Mouse (Mus musculus) lung, postnatal 36 days (tissue): ENCODE results near the gene Cd2bp2.
A peak's percentile ranks its signal among the peaks of the same experiment; 100 is the strongest.

ENCODE experiments used
- DNase-seq: peaks from one replicate; pipeline ENCODE4 v3.0.0; 2022; ENCODE audit warnings: mixed read lengths

The Cd2bp2 gene

DNA sequence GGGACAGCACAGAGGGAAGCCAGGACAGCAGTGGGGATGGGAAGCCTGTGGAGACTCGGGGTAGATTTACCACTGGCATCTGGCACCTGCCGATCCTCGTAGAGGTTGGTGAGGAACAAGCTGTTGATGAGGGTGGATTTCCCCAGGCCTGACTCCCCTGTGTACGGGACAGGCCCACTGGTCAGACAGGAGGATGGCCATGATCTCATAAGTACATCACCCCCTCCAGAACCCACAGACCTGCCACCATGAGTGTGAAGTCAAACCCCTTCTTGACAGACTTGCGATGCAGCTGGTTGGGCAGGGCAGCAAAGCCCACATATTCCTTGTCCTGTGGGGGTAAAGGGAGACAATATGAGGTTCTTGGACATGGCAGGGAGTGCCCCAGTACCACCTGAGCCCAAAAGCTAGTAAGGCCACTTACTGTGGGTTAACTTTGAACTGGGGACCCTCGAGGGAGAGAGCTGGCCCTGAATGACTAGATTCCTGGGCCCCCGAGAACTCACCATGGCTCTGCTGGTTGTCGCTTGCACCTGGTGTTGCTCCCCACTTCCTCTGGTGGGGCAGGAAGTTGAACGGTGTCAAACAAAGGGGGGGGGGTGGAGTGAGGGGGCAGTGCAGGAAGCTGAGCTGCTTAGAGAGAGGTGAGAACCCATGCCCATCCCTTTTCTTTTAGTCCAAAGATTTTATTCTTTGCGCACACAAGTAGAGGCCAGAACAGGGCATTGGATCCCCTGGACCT lies 22.2 kb upstream of the Cd2bp2 start:
- no peak for DNase-seq

DNA sequence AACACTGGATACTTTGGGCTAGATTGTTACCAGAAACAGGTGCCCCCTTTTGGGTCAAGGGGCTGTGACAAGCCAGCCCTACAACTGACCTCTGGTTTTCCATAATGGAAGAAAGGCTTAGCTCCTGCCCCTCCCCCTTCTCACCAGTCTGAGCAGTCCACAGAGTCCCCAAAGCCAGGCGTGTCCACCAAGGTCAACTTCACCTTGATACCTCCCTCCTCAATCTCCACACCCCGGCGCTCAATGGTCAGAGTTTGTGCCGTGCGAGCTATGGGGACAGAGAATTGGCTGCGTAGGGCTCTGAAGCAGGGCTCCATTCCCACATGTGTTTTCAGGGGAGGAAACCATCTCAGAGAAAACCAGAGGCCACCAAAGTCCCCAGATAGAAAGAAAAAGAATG lies 21.6 kb upstream of the Cd2bp2 start:
- DNase-seq: no peak

DNA sequence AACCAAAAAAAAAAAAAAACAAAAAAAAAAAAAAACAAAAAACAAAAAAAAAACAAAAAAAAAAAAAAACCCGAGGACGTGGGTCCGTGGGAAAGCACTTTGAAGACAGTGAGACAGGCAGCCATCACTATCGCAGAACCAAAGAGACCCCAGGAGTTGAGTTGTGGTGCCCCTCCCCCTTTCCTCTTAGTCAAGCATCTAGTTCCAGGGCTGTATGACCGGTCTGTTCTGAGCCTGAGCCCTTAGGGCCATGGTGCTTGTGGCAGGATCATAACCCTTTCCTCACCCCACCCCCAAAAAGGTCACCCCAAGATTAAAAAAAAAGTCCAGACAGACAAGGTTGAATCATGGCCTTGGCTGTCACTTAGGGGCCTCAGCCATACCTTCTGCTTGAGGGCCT lies 20.5 kb upstream of the Cd2bp2 start:
- no peak for DNase-seq

DNA sequence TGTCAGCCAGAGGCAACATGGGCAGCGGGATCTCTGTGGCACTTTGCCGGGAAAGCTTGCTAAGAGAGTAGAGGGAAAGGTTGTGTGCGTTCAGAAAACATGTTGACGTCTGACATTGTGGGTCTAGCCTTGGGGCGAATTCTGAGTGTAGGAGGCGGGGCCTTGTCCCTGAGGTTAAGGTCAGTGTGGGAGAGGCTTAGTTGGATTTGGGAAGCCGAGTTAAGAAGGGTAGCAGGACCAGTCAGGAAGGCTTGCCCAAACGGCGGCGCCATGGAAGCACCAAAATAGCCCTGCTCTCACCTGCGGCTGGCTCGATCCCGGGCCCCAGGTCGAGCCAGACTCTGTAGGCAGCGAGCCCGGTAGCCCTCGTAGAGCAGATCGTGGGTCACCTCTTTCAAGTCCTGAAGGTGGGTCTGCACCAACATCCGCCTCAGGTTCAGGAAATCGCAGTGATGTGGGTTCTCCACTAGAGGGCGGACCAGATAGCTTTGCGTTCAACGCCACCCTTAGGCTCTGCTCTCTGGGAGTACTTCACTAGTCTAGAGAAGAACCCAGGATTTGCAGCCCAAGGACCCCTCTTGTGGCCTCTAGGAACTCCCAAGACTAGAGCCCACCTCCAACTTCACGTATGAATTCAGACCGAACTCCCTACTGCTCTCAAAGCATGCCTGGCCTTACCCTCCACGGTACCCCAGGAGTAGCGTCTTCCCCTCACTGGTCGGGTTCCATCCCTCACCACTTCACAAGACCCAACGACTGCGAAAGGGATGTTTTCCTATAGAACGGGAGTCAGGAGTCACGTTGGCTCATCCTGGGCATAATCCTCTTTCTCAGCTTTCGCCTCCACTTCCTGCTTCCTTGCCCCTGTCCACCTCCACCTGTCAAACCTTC lies 19.4 kb upstream of the Cd2bp2 start:
- peak; percentile 77 for DNase-seq

DNA sequence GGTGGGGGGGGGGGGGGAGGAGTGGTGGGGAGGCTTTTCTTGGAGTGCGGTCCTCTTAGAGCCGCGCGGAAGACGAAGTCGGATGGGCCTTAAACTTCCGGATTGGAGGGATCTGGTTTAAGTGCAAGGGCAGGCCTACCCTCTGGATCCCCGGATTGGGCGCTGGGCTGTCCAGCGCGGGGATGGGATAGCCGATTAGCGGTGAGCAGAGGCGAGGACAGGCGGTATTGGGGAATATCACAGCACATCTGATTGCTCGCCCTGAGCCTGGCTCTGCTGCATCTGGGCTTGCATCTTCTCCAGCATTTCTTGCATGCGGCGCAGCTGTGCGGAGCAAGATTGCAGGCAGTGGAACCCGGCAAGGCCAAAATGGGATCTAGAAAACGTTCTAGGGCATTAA lies 18.7 kb upstream of the Cd2bp2 start:
- DNase-seq: no peak

DNA sequence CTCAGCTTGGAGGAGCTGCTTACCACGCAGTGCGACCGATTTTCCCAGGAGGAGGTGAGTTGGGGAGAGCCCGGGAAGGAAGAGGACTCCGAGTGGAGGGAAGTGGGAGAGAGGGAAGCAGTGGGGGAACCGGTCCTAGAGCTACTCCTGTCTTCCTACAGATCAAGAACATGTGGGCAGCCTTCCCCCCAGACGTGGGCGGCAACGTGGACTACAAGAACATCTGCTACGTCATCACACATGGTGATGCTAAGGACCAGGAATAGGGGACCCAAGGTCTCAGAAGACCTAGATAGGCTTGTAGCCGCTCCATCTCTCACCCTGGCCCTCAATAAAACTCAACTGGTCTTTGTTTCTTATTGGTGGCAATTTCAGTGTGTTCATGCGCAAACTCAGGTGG lies 18.1 kb upstream of the Cd2bp2 start:
- no peak for DNase-seq

DNA sequence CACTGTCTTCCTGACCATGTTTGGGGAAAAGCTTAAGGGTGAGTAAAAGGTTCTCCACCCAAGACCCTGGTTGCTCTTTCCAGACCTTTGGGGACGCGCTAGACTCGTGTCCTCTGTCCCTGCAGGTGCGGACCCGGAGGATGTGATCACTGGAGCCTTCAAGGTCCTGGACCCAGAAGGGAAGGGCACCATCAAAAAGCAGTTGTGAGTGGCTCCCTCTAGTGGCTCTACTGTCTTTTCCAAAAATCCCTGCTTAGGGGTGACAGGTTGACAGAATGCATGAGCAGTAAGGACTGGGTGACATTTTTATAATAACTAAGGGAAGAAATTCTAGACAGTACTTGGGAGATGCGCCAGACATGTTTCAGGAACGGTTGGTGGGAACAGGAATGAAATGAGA lies 17.6 kb upstream of the Cd2bp2 start:
- DNase-seq: peak; percentile 65

DNA sequence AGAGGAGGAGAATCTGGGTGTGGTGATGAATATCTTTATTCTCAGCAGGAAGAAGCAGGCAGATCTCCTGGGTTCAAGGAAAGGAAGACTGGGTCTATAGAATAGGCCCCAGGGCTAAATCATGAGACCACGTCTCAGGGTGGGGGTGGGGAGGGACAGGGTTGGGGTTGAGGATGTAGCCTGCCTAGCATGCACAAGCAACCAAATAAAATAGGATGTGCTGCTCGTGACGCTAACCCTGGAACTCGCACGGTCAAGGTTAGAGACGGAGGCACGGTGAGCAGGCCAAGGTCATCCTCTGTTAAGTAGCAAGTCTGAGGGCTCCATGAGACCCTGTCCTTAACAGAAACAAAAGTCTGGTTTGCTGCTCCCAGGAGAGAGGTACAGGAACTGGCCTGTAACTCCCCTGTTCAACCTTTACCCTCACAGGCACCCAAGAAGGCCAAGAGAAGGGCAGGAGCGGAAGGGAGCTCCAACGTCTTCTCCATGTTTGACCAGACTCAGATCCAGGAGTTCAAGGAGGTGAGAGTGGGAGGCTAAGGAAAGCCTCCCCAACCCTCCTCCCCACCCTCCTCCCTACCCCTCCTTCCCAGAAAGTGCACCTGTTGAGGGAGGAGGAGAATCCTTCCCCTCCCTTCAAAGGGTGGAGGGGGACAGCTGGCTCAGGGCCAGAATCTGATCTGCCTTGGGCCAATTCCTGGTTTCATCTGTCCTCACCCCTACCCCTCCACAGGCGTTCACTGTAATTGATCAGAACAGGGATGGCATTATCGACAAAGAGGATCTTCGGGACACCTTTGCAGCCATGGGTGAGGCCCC lies 16.8 kb upstream of the Cd2bp2 start:
- no peak for DNase-seq

DNA sequence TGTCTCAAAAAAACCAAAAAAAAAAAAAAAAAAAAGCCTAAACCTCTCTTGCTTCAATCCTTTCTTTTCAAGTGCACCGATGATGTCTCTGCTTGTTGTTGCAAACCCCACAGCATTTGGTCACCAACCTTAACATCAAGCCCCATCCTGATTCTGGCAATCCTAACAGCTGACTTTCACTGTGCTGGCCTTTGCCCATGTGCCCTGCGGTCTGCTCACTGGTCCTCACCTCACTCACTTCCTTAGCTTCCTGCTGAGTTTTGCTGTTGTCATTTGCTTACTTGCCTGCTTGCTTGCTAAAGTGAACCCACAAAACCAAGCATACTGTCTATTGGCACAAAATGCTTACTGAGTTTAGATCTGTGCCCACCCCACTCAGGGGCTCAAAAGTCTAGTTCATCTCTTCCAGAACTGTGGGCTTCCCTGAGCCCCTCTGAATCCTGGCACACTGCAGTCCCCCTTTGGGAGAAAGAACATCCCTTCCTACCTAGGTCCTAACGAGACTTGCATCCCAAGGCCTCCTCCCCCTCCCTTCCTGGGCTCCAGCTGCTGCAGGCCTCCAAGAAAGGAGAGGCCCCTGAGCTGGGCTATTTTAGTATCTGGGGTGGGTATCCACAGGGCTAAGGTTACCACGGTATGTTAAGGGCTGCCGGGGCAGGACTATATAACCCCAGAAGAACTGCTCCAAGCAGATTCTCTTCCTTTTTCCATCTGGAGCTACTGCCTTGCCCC lies 15.3 kb upstream of the Cd2bp2 start:
- DNase-seq: no peak

DNA sequence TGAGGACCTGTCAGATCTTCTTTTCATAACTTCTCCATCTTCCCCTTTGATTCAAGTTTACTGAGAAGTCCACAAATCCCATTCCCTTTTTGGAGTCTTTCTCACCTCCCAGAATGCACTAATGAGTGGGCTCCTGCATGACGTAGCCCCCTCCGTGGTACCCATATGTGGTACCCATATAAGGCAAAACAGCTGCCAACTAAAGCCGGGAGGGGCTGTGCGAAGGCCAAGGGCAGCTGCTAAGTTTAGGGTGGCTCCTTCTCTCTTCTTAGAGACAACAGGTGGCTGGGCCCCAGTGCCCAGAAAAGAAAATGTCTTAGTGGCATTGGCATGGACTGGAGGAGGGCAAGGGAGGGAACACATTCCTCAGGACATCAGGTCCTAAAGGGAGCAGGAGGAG lies 14.4 kb upstream of the Cd2bp2 start:
- no peak for DNase-seq

DNA sequence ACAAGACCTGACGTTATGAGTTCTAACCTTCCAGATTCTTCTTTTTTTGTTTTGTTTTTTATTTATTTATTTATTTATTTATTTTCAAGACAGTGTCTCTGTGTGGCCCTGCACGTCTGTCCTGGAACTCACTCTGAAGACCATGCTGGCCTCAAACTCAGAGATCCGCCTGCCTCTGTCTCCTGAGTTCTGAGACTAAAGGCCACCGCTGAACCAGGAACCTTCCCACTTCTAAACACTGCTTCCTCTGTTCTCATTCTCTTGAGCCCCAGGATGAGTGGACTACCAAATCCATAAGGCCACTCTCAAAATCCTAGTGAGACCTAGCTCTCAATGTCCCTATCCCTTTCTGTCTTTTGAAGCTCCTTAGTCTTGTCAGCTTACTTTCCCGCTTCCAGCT lies 14.0 kb upstream of the Cd2bp2 start:
- no peak for DNase-seq

DNA sequence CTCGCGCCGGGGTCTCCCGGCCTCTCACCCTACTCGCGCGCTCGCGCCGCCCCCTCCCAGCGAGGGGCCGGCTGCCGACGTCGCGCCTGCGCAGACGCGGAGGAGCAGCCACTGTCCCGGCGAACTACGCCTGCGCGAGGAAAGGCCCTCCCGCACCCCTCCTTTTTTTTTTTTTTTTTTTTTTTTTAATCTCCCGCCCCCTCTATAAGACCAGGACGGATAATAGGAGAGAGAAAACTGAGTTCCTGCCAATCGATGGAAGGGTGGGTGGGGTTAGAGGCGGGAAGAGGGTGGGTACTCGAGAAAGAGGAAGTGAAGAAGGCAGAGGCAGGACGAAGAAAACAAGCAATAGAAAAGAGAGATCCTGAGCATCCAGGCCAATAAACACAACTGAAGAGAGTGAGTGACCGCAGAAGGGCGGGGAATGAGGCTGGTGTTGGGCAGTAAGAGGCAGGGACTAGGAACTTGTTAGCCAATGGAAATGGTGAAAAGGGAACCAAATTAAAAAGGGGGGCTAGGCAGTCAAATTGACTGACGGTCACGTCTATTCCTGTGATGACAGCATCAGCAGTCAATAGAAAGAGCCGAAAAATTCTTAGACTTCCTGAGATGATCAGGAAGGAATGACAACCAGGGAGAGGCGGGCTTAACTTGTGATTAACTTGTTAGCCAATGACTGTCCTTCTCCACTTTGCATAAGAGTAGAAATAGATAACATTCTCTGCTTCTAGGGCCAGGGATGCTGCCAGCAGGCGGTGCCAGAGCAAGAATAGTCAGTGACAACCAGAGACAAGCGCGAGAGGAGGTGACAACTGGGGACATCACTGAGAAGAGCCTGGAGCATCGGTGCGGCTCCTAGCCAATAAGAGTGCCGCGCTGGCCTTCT lies 12.9 kb upstream of the Cd2bp2 start, which contains the start of gene Mylpf:
Gene Mylpf (plus strand): TSS at position 338 of the 886 bp plus-strand sequence.
- peak; percentile 98 for DNase-seq

DNA sequence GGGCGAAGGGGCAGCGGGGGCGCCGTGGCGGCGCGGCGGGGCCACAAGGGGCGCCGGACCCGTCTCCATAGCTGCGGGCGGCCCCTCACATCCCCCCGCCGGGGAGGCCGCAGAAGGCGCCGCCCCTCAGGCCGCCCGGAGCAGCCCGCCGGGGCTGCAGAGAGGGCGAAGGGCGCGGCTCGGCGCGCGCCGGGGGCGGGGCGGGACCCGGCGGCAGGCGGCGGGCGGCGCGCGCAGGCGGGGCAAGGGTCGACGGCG lies 12.4 kb upstream of the Cd2bp2 start, which contains the start of gene Tbc1d10b:
Gene Tbc1d10b (minus strand): TSS at position 174 of the 258 bp plus-strand sequence.
- no peak for DNase-seq

DNA sequence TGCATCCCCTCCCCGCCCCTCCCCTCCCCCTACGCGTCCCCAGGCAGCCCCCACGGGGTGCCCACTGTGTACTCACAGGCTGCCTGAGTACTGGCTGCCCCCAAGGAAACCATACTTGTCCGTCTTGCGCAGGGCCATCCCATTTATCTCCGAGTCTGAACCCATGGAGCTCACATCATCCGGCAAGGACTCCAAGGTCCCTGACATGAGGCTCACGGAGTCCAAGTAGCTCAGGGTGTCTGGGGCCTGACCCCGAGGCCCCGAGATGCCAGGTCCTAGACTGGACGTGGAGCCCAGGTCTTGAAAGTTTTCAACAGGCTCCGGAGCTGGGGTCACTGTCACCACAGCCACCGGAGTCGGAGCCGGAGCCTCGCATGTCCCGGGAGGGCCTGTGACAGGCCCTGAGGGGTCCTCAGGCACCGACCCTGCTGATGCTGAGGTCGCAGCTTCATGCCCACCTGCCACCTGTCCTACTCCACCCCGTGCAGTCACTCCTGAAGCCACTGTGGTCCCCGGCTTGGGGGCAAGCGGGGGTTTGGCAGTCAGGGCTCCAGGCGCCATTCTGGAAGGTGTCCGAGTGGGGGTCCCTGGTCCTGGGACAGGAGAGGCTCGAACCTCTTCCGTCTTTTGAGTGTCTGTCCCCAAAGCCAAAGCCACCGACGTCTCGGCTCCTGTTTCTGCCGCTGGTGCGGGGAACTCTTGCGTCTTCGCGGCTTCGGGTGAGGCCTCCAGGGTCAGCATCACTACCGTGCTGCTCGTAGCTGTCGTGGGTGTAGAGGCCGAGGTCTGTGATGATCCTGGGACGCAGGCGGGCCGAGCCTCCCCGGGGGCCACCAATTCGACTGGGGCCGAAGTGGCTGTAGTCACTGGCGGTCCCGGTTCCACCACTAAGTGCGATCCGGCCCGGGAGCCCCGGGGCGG lies 11.8 kb upstream of the Cd2bp2 start:
- DNase-seq: no peak

DNA sequence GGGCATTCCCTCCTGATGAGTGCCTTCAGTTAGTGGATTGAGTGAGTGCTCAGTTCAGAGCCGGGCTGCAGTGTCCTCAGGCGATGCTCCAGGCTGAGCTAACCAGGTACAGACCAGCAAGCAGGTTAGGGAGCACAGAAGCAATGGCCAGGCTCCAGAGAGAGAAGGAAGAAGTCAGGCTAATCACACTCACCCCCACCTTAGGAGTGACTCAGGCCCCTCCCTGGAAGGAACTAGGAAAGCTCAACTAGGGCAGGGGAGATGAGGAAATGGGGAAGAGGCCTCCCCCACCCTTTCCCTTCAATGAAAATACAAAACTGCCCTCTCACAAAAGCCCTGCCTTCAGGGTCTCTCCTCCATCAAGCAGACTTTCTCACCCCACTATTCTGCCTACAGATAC lies 10.8 kb upstream of the Cd2bp2 start:
- DNase-seq: peak; percentile 30

DNA sequence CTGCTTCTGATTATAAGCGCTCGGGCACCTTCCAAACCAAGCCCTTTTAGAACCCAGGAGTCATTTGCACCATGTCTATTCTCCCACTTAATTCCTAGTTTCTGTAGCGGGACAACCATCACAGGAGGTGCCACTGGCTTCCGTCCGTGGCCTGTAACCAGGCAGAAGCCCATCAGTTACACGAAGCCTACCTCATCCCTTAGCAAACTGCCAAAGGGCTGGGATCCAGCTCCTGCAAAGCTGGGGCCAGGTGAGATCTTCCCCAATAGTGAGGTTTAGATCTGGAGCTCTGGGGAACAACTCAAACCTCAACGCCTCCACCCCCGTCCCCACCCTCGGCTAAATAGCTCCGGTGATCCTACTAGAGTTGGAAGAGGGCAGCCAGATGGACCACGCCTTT lies 634 bp upstream of the Cd2bp2 start:
- DNase-seq: no peak

DNA sequence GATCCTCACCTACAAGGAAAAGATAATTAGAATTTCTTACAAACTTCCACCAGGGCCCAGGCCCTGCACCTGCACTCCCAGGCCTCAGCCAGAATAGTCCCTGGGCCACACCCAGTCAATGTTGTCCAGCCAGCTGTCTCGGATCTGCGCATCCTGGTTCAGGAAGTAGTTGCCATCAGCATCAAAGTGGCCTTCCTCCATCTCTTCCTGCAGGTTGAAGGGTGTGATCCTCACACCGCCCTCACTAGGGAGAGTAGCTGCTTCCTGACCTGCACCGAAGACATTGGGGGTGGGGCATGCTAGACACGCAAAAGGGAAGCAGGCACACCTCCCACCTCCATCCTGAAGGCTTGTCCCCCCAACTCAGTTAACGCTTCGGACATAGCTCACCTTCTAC lies 1.2 kb downstream of the Cd2bp2 start:
- DNase-seq: no peak

DNA sequence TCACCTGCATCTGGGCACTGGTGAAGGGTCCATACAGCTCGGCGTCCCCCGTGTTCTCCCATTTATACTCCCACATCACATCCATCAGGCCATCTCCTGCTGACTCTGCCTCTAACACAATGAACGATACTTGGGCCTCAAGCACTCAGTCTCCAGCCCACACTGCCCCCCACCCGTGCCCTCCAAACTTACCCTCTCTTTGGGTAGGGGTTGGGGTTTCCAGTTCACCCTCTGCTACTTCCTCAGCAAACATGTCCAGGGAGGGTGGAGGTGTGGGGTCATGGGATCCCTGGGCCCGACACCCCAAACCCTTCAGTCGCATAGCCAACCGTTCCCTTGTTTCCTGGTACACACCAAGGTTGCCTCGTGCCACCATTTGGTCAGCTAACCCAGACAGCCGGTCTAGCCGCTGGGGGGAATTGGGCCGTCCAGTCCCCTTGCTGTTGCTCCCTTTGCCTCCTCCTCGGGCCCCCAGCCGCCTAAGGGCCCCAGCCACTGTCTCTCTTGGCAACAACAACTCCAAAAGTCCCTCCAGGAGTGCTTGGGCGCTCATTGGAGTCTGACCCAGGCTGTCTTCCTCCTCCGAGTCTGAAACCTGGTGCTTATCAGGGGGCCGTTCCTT lies 1.7 kb downstream of the Cd2bp2 start:
- no peak for DNase-seq

DNA sequence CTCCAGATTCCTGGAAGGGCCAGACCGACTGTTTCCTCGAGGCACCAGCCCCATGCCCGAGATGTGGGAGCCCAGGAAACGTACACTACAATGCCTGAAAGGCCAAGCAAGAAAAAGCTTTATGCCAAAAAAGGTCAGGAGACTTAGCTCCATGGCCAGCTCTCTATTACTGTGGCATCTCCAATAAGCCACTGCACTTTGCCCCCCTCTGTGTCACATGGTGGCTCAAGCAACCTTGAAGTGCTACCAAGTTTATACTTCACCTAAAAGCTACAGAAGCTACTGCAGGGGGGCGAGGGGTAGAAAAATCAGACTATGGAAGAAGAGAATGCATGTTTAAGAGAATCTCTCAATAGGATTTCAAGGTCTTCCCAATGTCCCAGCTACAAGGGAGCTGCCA lies 2.9 kb downstream of the Cd2bp2 start:
- no peak for DNase-seq

DNA sequence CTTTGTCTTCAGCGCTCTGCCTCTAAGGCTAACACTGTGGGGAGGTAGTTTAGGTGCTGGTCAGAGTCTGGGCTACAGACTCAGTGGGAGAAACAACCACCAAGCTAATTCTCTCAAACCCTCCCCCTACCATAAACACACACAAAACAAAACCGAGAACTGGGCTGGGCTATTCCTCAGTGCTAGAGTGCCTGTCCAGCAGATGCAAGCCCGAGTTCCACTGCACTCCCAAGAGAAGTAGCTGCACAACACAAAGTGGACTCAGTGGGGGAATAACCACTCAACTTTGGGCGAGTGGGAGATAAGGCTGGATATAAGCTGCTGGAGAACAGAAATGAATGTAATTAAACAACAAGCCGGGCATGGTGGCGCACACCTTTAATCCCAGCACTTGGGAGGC lies 5.2 kb downstream of the Cd2bp2 start:
- no peak for DNase-seq
